In the genomic region with DNA sequence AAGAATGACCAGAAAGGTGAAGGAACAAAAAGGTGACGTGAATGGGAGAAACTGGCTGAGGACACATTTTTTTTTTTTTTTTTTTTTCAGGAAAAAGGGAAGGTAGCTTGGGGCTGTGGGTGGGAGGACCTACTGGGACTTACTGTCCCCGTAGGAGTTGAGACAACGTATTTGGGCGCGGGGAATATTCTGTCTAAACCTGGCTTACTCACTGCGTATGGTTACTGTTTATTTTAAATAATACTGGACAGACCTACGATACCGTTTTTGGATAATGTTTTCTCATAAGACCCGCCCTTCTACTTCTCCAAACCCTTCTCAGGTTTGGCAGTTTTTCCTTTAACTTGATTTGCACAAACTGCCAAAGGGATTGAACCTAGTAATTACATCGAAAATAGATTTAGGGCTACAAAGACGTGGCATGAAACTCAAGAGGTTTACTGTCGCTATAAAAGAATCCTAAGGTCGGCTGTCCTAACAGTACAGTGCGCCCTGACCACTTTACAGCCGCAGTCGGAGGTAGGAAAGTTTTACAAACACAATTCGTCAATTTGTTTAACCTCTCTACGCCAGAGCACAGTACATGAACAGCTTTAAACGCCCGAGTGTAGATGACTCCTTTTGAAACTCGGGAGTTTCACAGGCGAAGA, we compare ENCODE assay signal across 8 mouse cellular contexts. TPM values are rescaled to one million over a fixed set of nuclear protein-coding genes. Genes with fewer than 3 reads are reported as not detected.
DNase-seq lines count a peak whose midpoint lies in the region; ATAC-seq and TF ChIP-seq lines count a peak whose summit lies in the region.

No protein-coding gene starts in this region.

- peaks cover 5% of the 10 kb centered on the region; the same call in 1 of the 2 replicates for H3K36me3 ChIP-seq in lung, embryonic 14.5 days (ENCODE audit: insufficient read depth)
- H3K36me3 ChIP-seq in limb, embryonic 10.5 days, result peaks cover 15% of the 10 kb centered on the region
- H3K36me3 ChIP-seq in neural tube, embryonic 15.5 days, result no peaks in the 10 kb centered on the region

- H3K9ac ChIP-seq in lung, embryonic 14.5 days, result peak overlapping the region; percentile 98
- H3K9ac ChIP-seq in neural tube, embryonic 15.5 days (replicated peaks), result peak overlapping the region; percentile 68

- H3K27ac ChIP-seq in lung, embryonic 14.5 days (ENCODE audit: low read depth), result peak overlapping the region; percentile 96
- peak overlapping the region; percentile 98 for H3K27ac ChIP-seq in limb, embryonic 10.5 days
- peak overlapping the region; percentile 95 for H3K27ac ChIP-seq in neural tube, embryonic 15.5 days (replicated peaks)

- 3% methylated on average over 22 of the region's 22 CpGs for WGBS in lung, embryonic 14.5 days
- WGBS in limb, embryonic 10.5 days, result 6% methylated on average over 22 of the region's 22 CpGs
- 4% methylated on average over 22 of the region's 22 CpGs for WGBS in neural tube, embryonic 15.5 days

- ATAC-seq in lung, embryonic 14.5 days (ENCODE audit: insufficient read depth), result no peak
- ATAC-seq in erythroblast, adult 5-6 weeks (replicated peaks; ENCODE audit: low FRiP score, poor library complexity, severe bottlenecking), result peak; percentile 24
- ATAC-seq in neural tube, embryonic 15.5 days (ENCODE audit: low FRiP score), result no peak

- no peaks in the 10 kb centered on the region for H3K9me3 ChIP-seq in lung, embryonic 14.5 days (ENCODE audit: low read depth, low read length)
- no peaks in the 10 kb centered on the region for H3K9me3 ChIP-seq in limb, embryonic 10.5 days (replicated peaks)
- no peaks in the 10 kb centered on the region for H3K9me3 ChIP-seq in neural tube, embryonic 15.5 days (replicated peaks)

- DNase-seq in lung, embryonic 14.5 days, result no peak
- no peak for DNase-seq in lung, postnatal 25 days (ENCODE audit: low spot score)
- DNase-seq in limb, embryonic 10.5 days (ENCODE audit: low spot score), result no peak
- no peak for DNase-seq in right cerebral cortex, postnatal 14 days
- DNase-seq in frontal cortex, postnatal 10 days (ENCODE audit: low spot score in 2 of 2), result no peak
- DNase-seq in ovary, adult 18-20 months (ENCODE audit: low spot score), result no peak

- H3K4me1 ChIP-seq in lung, embryonic 14.5 days (ENCODE audit: insufficient read depth), result no peaks in the 10 kb centered on the region; the same call in 1 of the 2 replicates
- H3K4me1 ChIP-seq in limb, embryonic 10.5 days, result peaks cover 25% of the 10 kb centered on the region
- peaks cover 35% of the 10 kb centered on the region for H3K4me1 ChIP-seq in neural tube, embryonic 15.5 days

- H3K27me3 ChIP-seq in lung, embryonic 14.5 days (ENCODE audit: insufficient read depth, low read length), result 0 out of 2 replicates have a peak, but pooled peaks cover 2% of the 10 kb centered on the region
- H3K27me3 ChIP-seq in limb, embryonic 10.5 days (ENCODE audit: low read depth, poor library complexity, severe bottlenecking), result peaks cover 17% of the 10 kb centered on the region; the same call in 1 of the 2 replicates
- H3K27me3 ChIP-seq in neural tube, embryonic 15.5 days (replicated peaks), result peaks cover 3% of the 10 kb centered on the region; the same call in 1 of the 2 replicates

- peak overlapping the region; percentile 77 for H3K4me2 ChIP-seq in lung, embryonic 14.5 days
- peak overlapping the region; percentile 78 for H3K4me2 ChIP-seq in neural tube, embryonic 15.5 days

- peak overlapping the region; percentile 100 for H3K4me3 ChIP-seq in lung, embryonic 14.5 days (ENCODE audit: low read depth, low read length)
- H3K4me3 ChIP-seq in limb, embryonic 10.5 days, result peak overlapping the region; percentile 97
- peak overlapping the region; percentile 99 for H3K4me3 ChIP-seq in neural tube, embryonic 15.5 days (replicated peaks)

- no peak for TF ChIP-seq CTCF in lung, embryonic 14.5 days (IDR thresholded peaks at IDR 0.05; ENCODE audit: low read depth)

RNA-seq across cellular contexts. Expression of a gene that starts 0.7 kb away (rescaled TPM):
- 91.2 and 96.3 TPM in 2 replicates for polyA plus RNA-seq in lung, embryonic 14.5 days (2014; fragmentation: Nextera tagmentation; extraction: Ambion mirVana)
- total RNA-seq in erythroblast, adult 5-6 weeks (2015; ENCODE audit: low replicate concordance), result 68.6 and 68.8 TPM in 2 replicates
- total RNA-seq in erythroblast, adult 5-6 weeks (2017; ENCODE audit: low replicate concordance), result 58.3 and 77.7 TPM in 2 replicates
- polyA plus RNA-seq in limb, embryonic 10.5 days (2016; fragmentation: Nextera tagmentation; extraction: Ambion mirVana), result 65.9 and 75.5 TPM in 2 replicates
- polyA plus RNA-seq in neural tube, embryonic 15.5 days (2015; fragmentation: Nextera tagmentation; extraction: Ambion mirVana), result 73.1 and 74.1 TPM in 2 replicates

RNA-seq across cellular contexts. Expression of a gene that starts 1.1 kb away (rescaled TPM):
- polyA plus RNA-seq in lung, embryonic 14.5 days (2014; fragmentation: Nextera tagmentation; extraction: Ambion mirVana), result 1.3 and 2.0 TPM in 2 replicates
- total RNA-seq in erythroblast, adult 5-6 weeks (2015; ENCODE audit: low replicate concordance), result not detected in 2 replicates
- not detected in 2 replicates for total RNA-seq in erythroblast, adult 5-6 weeks (2017; ENCODE audit: low replicate concordance)
- polyA plus RNA-seq in limb, embryonic 10.5 days (2016; fragmentation: Nextera tagmentation; extraction: Ambion mirVana), result 0.68 and 1.4 TPM in 2 replicates
- polyA plus RNA-seq in neural tube, embryonic 15.5 days (2015; fragmentation: Nextera tagmentation; extraction: Ambion mirVana), result 0.47 TPM in 1 of 2 replicates, not detected in the other
